Mouse (Mus musculus): ENCODE measurements around the gene Ubxn11. TPM values are rescaled to one million over a fixed set of nuclear protein-coding genes. Genes with fewer than 3 reads are reported as not detected.

The Ubxn11 gene
- polyA plus RNA-seq, 1 experiment from 2014 or later, result 9.0 TPM

GRCm38 (mm10) chr4:134084999-134085398 is 17.4 kb upstream of the Ubxn11 start:
- peaks cover 9% of the 10 kb centered on the region for H3K4me1 ChIP-seq (ENCODE audit: control insufficient read depth, insufficient read depth, low read length)
- H3K27me3 ChIP-seq (replicated peaks; ENCODE audit: control insufficient read depth, insufficient read depth, low read length), result peaks cover 11% of the 10 kb centered on the region
- no peak overlapping the region for H3K4me3 ChIP-seq (ENCODE audit: low read depth, low read length)
- ATAC-seq (no peak), DNase-seq (ENCODE audit: low spot score) (no peak)
- H3K36me3 ChIP-seq (ENCODE audit: control insufficient read depth, insufficient read depth, low read length), result no peaks in the 10 kb centered on the region
- 91% methylated on average over 4 of the region's 4 CpGs for WGBS
- H3K9ac ChIP-seq (ENCODE audit: low read length), result no peak overlapping the region
- H3K27ac ChIP-seq (ENCODE audit: low read depth, low read length), result no peak overlapping the region
- no peaks in the 10 kb centered on the region for H3K9me3 ChIP-seq (replicated peaks; ENCODE audit: control insufficient read depth, low read length)
- H3K4me2 ChIP-seq (ENCODE audit: low read length), result no peak overlapping the region

GRCm38 (mm10) chr4:134087412-134087811 is 15.0 kb upstream of the Ubxn11 start:
- Histone ChIP-seq H3K27ac (ENCODE audit: low read depth, low read length) (no peak overlapping the region), H3K36me3 (ENCODE audit: control insufficient read depth, insufficient read depth, low read length) (no peaks in the 10 kb centered on the region), H3K9ac (ENCODE audit: low read length) (no peak overlapping the region), H3K27me3 (replicated peaks; ENCODE audit: control insufficient read depth, insufficient read depth, low read length) (no peaks in the 10 kb centered on the region), H3K9me3 (replicated peaks; ENCODE audit: control insufficient read depth, low read length) (no peaks in the 10 kb centered on the region), H3K4me2 (ENCODE audit: low read length) (no peak overlapping the region), H3K4me1 (ENCODE audit: control insufficient read depth, insufficient read depth, low read length) (no peaks in the 10 kb centered on the region; the same call in 1 of the 2 replicates), H3K4me3 (ENCODE audit: low read depth, low read length) (no peak overlapping the region)
- DNase-seq (ENCODE audit: low spot score) (peak; percentile 60), ATAC-seq (no peak)
- 43% methylated on average over 7 of the region's 7 CpGs for WGBS

- no peak overlapping the region for H3K4me3 ChIP-seq (ENCODE audit: low read depth, low read length)
- DNase-seq (ENCODE audit: low spot score) (no peak), ATAC-seq (no peak)
- WGBS, result 83% methylated on average over 9 of the region's 9 CpGs
- H3K9ac ChIP-seq (ENCODE audit: low read length), result no peak overlapping the region
- H3K4me1 ChIP-seq (ENCODE audit: control insufficient read depth, insufficient read depth, low read length), result no peaks in the 10 kb centered on the region
- H3K27ac ChIP-seq (ENCODE audit: low read depth, low read length), result no peak overlapping the region
- H3K27me3 ChIP-seq (replicated peaks; ENCODE audit: control insufficient read depth, insufficient read depth, low read length), result no peaks in the 10 kb centered on the region
- no peaks in the 10 kb centered on the region for H3K36me3 ChIP-seq (ENCODE audit: control insufficient read depth, insufficient read depth, low read length)
- no peaks in the 10 kb centered on the region for H3K9me3 ChIP-seq (replicated peaks; ENCODE audit: control insufficient read depth, low read length)
- H3K4me2 ChIP-seq (ENCODE audit: low read length), result no peak overlapping the region
Observed at GRCm38 (mm10) chr4:134089029-134089428, 13.3 kb upstream of the Ubxn11 start.

GRCm38 (mm10) chr4:134090521-134091224 is 11.7 kb upstream of the Ubxn11 start:
- 83% methylated on average over 16 of the region's 16 CpGs for WGBS
- ATAC-seq (no peak), DNase-seq (ENCODE audit: low spot score) (no peak)
- H3K9ac ChIP-seq (ENCODE audit: low read length), result no peak overlapping the region
- H3K27ac ChIP-seq (ENCODE audit: low read depth, low read length), result no peak overlapping the region
- no peaks in the 10 kb centered on the region for H3K4me1 ChIP-seq (ENCODE audit: control insufficient read depth, insufficient read depth, low read length)
- H3K9me3 ChIP-seq (replicated peaks; ENCODE audit: control insufficient read depth, low read length), result no peaks in the 10 kb centered on the region
- no peak overlapping the region for H3K4me2 ChIP-seq (ENCODE audit: low read length)
- no peak overlapping the region for H3K4me3 ChIP-seq (ENCODE audit: low read depth, low read length)
- H3K36me3 ChIP-seq (ENCODE audit: control insufficient read depth, insufficient read depth, low read length), result no peaks in the 10 kb centered on the region
- no peaks in the 10 kb centered on the region for H3K27me3 ChIP-seq (replicated peaks; ENCODE audit: control insufficient read depth, insufficient read depth, low read length)

GRCm38 (mm10) chr4:134091225-134091529 is 11.2 kb upstream of the Ubxn11 start:
- no peak for DNase-seq (ENCODE audit: low spot score)
- Histone ChIP-seq H3K27ac (ENCODE audit: low read depth, low read length) (no peak overlapping the region), H3K9me3 (replicated peaks; ENCODE audit: control insufficient read depth, low read length) (no peaks in the 10 kb centered on the region), H3K36me3 (ENCODE audit: control insufficient read depth, insufficient read depth, low read length) (no peaks in the 10 kb centered on the region), H3K4me1 (ENCODE audit: control insufficient read depth, insufficient read depth, low read length) (no peaks in the 10 kb centered on the region), H3K9ac (ENCODE audit: low read length) (no peak overlapping the region), H3K4me3 (ENCODE audit: low read depth, low read length) (no peak overlapping the region), H3K4me2 (ENCODE audit: low read length) (no peak overlapping the region), H3K27me3 (replicated peaks; ENCODE audit: control insufficient read depth, insufficient read depth, low read length) (no peaks in the 10 kb centered on the region)
- ATAC-seq, result no peak
- WGBS, result 90% methylated on average over 6 of the region's 6 CpGs

GRCm38 (mm10) chr4:134092382-134093288 is 9.7 kb upstream of the Ubxn11 start:
- DNase-seq (ENCODE audit: low spot score), result peak; percentile 11
- WGBS, result 71% methylated on average over 6 of the region's 6 CpGs
- no peak overlapping the region for H3K4me2 ChIP-seq (ENCODE audit: low read length)
- no peaks in the 10 kb centered on the region for H3K4me1 ChIP-seq (ENCODE audit: control insufficient read depth, insufficient read depth, low read length)
- no peaks in the 10 kb centered on the region for H3K9me3 ChIP-seq (replicated peaks; ENCODE audit: control insufficient read depth, low read length)
- no peak overlapping the region for H3K4me3 ChIP-seq (ENCODE audit: low read depth, low read length)
- H3K27ac ChIP-seq (ENCODE audit: low read depth, low read length), result no peak overlapping the region
- H3K9ac ChIP-seq (ENCODE audit: low read length), result no peak overlapping the region
- H3K27me3 ChIP-seq (replicated peaks; ENCODE audit: control insufficient read depth, insufficient read depth, low read length), result no peaks in the 10 kb centered on the region
- ATAC-seq, result no peak
- no peaks in the 10 kb centered on the region for H3K36me3 ChIP-seq (ENCODE audit: control insufficient read depth, insufficient read depth, low read length)

GRCm38 (mm10) chr4:134094004-134094564 is 8.3 kb upstream of the Ubxn11 start:
- no peak overlapping the region for H3K4me3 ChIP-seq (ENCODE audit: low read depth, low read length)
- no peak overlapping the region for H3K9ac ChIP-seq (ENCODE audit: low read length)
- 91% methylated on average over 7 of the region's 7 CpGs for WGBS
- no peaks in the 10 kb centered on the region for H3K9me3 ChIP-seq (replicated peaks; ENCODE audit: control insufficient read depth, low read length)
- ATAC-seq, result no peak
- H3K4me2 ChIP-seq (ENCODE audit: low read length), result no peak overlapping the region
- H3K36me3 ChIP-seq (ENCODE audit: control insufficient read depth, insufficient read depth, low read length), result no peaks in the 10 kb centered on the region
- H3K27me3 ChIP-seq (replicated peaks; ENCODE audit: control insufficient read depth, insufficient read depth, low read length), result no peaks in the 10 kb centered on the region
- H3K4me1 ChIP-seq (ENCODE audit: control insufficient read depth, insufficient read depth, low read length), result no peaks in the 10 kb centered on the region
- no peak for DNase-seq (ENCODE audit: low spot score)
- no peak overlapping the region for H3K27ac ChIP-seq (ENCODE audit: low read depth, low read length)

GRCm38 (mm10) chr4:134094923-134095547 is 7.3 kb upstream of the Ubxn11 start, which contains the start of gene Cd52:
TSS of gene Cd52 (minus strand) at chr4:134095082.
- Histone ChIP-seq H3K27me3 (replicated peaks; ENCODE audit: control insufficient read depth, insufficient read depth, low read length) (no peaks in the 10 kb centered on the region), H3K4me2 (ENCODE audit: low read length) (no peak within 1 kb of the TSS), H3K9ac (ENCODE audit: low read length) (no peak within 1 kb of the TSS), H3K4me1 (ENCODE audit: control insufficient read depth, insufficient read depth, low read length) (no peaks in the 10 kb centered on the region), H3K27ac (ENCODE audit: low read depth, low read length) (no peak within 1 kb of the TSS), H3K9me3 (replicated peaks; ENCODE audit: control insufficient read depth, low read length) (no peaks in the 10 kb centered on the region), H3K36me3 (ENCODE audit: control insufficient read depth, insufficient read depth, low read length) (no peaks in the 10 kb centered on the region), H3K4me3 (ENCODE audit: low read depth, low read length) (no peak within 1 kb of the TSS)
- no peak for ATAC-seq
- DNase-seq (ENCODE audit: low spot score), result no peak
- 71% methylated on average over 3 of the region's 3 CpGs for WGBS

Measured in forebrain, embryonic 14.5 days (tissue).